Mouse (Mus musculus) bone marrow macrophage, adult 2 months (primary cell): ENCODE results near the gene H2-DMb1.

Source experiments
- CTCF ChIP-seq: IDR thresholded peaks from 2 replicates; pipeline ENCODE4 v1.5.1; 2012; ENCODE audit warnings: low read depth, mild to moderate bottlenecking, low read length, moderate library complexity
- POLR2A ChIP-seq: IDR thresholded peaks from 2 replicates; pipeline ENCODE4 v1.6.1; 2012; ENCODE audit warnings: mild to moderate bottlenecking, low read depth, low read length, borderline replicate concordance

GRCm38 (mm10) chr17:34109806-34110195, 43.1 kb upstream of the H2-DMb1 start:
- TF ChIP-seq CTCF (no peak), POLR2A (no peak)
